Mouse (Mus musculus): ENCODE data around the gene Btbd1. TPM values are rescaled to one million over a fixed set of nuclear protein-coding genes. Genes with fewer than 3 reads are reported as not detected.

The Btbd1 gene
- total RNA-seq, 2 experiments from 2014 or later = 135 to 138 TPM

Other genes starting within 250 kb of the Btbd1 start
- gene Homer2, start 121.9 kb downstream of the Btbd1 start, total RNA-seq (2021) = 10 to 100 TPM; 68.1 to 71.6 TPM
- gene Ramac, start 66.5 kb downstream of the Btbd1 start, total RNA-seq (2021) = 10 to 100 TPM; 67.2 to 71.9 TPM
- 10 to 100 TPM; 29.1 to 33.5 TPM for gene 3110040N11Rik, start 40.0 kb downstream of the Btbd1 start, total RNA-seq (2021)
- not detected for gene Gm10160, start 26.4 kb upstream of the Btbd1 start, total RNA-seq (2021)
- 10 to 100 TPM; 31.8 to 33.5 TPM for gene Tm6sf1, start 29.6 kb upstream of the Btbd1 start, total RNA-seq (2021)
- gene Hdgfl3, start 105.0 kb upstream of the Btbd1 start, total RNA-seq (2021) = 10 to 100 TPM; 85.7 to 89.1 TPM
- gene Bnc1, start 162.9 kb upstream of the Btbd1 start, total RNA-seq (2021) = not detected

All from left cerebral cortex, postnatal 10 days (tissue).